Mouse (Mus musculus): Measurements from ENCODE around the gene Map1b. TPM values are rescaled to one million over a fixed set of nuclear protein-coding genes. Genes with fewer than 3 reads are reported as not detected.

Map1b gene
- total and polyA plus RNA-seq, 3 experiments = 2.1 to 14.6 (median 10.2) TPM

- H3K79me2 ChIP-seq (replicated peaks; ENCODE audit: control insufficient read depth, insufficient read depth, low read length) = no peaks in the 10 kb centered on the region
- intact Hi-C loops (cut with DNase I) = loop anchor here (5.0 kb wide), 1 partner anchor 42 kb away; no protein-coding TSS in a partner anchor
- no peaks in the 10 kb centered on the region; the same call in 1 of the 2 replicates for H3K36me3 ChIP-seq (ENCODE audit: control insufficient read depth, insufficient read depth, low read length)
- WGBS = 45% methylated on average over 4 of the region's 4 CpGs
- no peak for DNase-seq
- H3K4me1 ChIP-seq (ENCODE audit: control insufficient read depth, insufficient read depth, low read length) = peaks cover 3% of the 10 kb centered on the region; the same call in 1 of the 2 replicates
- H3K4me3 ChIP-seq = no peak overlapping the region
- no peaks in the 10 kb centered on the region for H3K27me3 ChIP-seq (ENCODE audit: control insufficient read depth, insufficient read depth, low read length)
- TF ChIP-seq EP300 (IDR thresholded peaks at IDR 0.05; ENCODE audit: insufficient read depth, low read depth, low read length) = no peak
- TF ChIP-seq CTCF (IDR thresholded peaks at IDR 0.05) = no peak
- TF ChIP-seq POLR2A (IDR thresholded peaks at IDR 0.05; ENCODE audit: insufficient read depth, low read depth, low read length) = no peak
- no peak overlapping the region for H3K9ac ChIP-seq (ENCODE audit: low read depth, low read length)
- H3K27ac ChIP-seq = no peak overlapping the region
Observed at GRCm38 (mm10) chr13:99459612-99460011, 56.7 kb downstream of the Map1b start.

- Histone ChIP-seq H3K9ac (ENCODE audit: low read depth, low read length) (no peak overlapping the region), H3K79me2 (replicated peaks; ENCODE audit: control insufficient read depth, insufficient read depth, low read length) (no peaks in the 10 kb centered on the region), H3K4me3 (no peak overlapping the region), H3K36me3 (ENCODE audit: control insufficient read depth, insufficient read depth, low read length) (no peaks in the 10 kb centered on the region; the same call in 1 of the 2 replicates), H3K4me1 (ENCODE audit: control insufficient read depth, insufficient read depth, low read length) (peaks cover 3% of the 10 kb centered on the region; the same call in 1 of the 2 replicates), H3K27me3 (ENCODE audit: control insufficient read depth, insufficient read depth, low read length) (no peaks in the 10 kb centered on the region), H3K27ac (no peak overlapping the region)
- intact Hi-C loops (cut with DNase I) = no loop called here
- no peak for DNase-seq
- 67% methylated on average over 12 of the region's 12 CpGs for WGBS
- TF ChIP-seq POLR2A (IDR thresholded peaks at IDR 0.05; ENCODE audit: insufficient read depth, low read depth, low read length) (no peak), EP300 (IDR thresholded peaks at IDR 0.05; ENCODE audit: insufficient read depth, low read depth, low read length) (no peak), CTCF (IDR thresholded peaks at IDR 0.05) (no peak)
Observed at GRCm38 (mm10) chr13:99458658-99459386, 57.5 kb downstream of the Map1b start.

- no peak for TF ChIP-seq CTCF (IDR thresholded peaks at IDR 0.05)
- TF ChIP-seq POLR2A (IDR thresholded peaks at IDR 0.05; ENCODE audit: insufficient read depth, low read depth, low read length) = no peak
- no peak for TF ChIP-seq EP300 (IDR thresholded peaks at IDR 0.05; ENCODE audit: insufficient read depth, low read depth, low read length)
- WGBS = 65% methylated on average over 7 of the region's 7 CpGs
- Histone ChIP-seq H3K79me2 (replicated peaks; ENCODE audit: control insufficient read depth, insufficient read depth, low read length) (no peaks in the 10 kb centered on the region), H3K9ac (ENCODE audit: low read depth, low read length) (no peak overlapping the region), H3K4me1 (ENCODE audit: control insufficient read depth, insufficient read depth, low read length) (peaks cover 6% of the 10 kb centered on the region), H3K27me3 (ENCODE audit: control insufficient read depth, insufficient read depth, low read length) (no peaks in the 10 kb centered on the region), H3K36me3 (ENCODE audit: control insufficient read depth, insufficient read depth, low read length) (no peaks in the 10 kb centered on the region; the same call in 1 of the 2 replicates), H3K4me3 (no peak overlapping the region), H3K27ac (no peak overlapping the region)
- DNase-seq = peak in 1 of 2 experiments; percentile 10
- intact Hi-C loops (cut with DNase I) = loop anchor here (5.0 kb wide), 1 partner anchor 32 kb away; no protein-coding TSS in a partner anchor
Observed at GRCm38 (mm10) chr13:99454977-99455376, 61.4 kb downstream of the Map1b start.

GRCm38 (mm10) chr13:99452444-99452843 is 63.9 kb downstream of the Map1b start:
- TF ChIP-seq EP300 (IDR thresholded peaks at IDR 0.05; ENCODE audit: insufficient read depth, low read depth, low read length) (no peak), CTCF (IDR thresholded peaks at IDR 0.05) (no peak), POLR2A (IDR thresholded peaks at IDR 0.05; ENCODE audit: insufficient read depth, low read depth, low read length) (no peak)
- no peaks in the 10 kb centered on the region for H3K79me2 ChIP-seq (replicated peaks; ENCODE audit: control insufficient read depth, insufficient read depth, low read length)
- H3K27me3 ChIP-seq (ENCODE audit: control insufficient read depth, insufficient read depth, low read length) = no peaks in the 10 kb centered on the region
- no peak overlapping the region for H3K9ac ChIP-seq (ENCODE audit: low read depth, low read length)
- peaks cover 5% of the 10 kb centered on the region for H3K4me1 ChIP-seq (ENCODE audit: control insufficient read depth, insufficient read depth, low read length)
- WGBS = 92% methylated on average over 3 of the region's 3 CpGs
- no peak overlapping the region for H3K27ac ChIP-seq
- intact Hi-C loops (cut with DNase I) = loop anchor here (5.0 kb wide), 1 partner anchor 35 kb away; no protein-coding TSS in a partner anchor
- no peaks in the 10 kb centered on the region; the same call in 1 of the 2 replicates for H3K36me3 ChIP-seq (ENCODE audit: control insufficient read depth, insufficient read depth, low read length)
- no peak overlapping the region for H3K4me3 ChIP-seq
- DNase-seq = no peak

GRCm38 (mm10) chr13:99451276-99451675 is 65.1 kb downstream of the Map1b start:
- no peak overlapping the region for H3K27ac ChIP-seq

GRCm38 (mm10) chr13:99450766-99451165 is 65.6 kb downstream of the Map1b start:
- TF ChIP-seq CTCF (IDR thresholded peaks at IDR 0.05) (no peak), EP300 (IDR thresholded peaks at IDR 0.05; ENCODE audit: insufficient read depth, low read depth, low read length) (no peak), POLR2A (IDR thresholded peaks at IDR 0.05; ENCODE audit: insufficient read depth, low read depth, low read length) (no peak)
- no peaks in the 10 kb centered on the region for H3K27me3 ChIP-seq (ENCODE audit: control insufficient read depth, insufficient read depth, low read length)
- H3K4me1 ChIP-seq (ENCODE audit: control insufficient read depth, insufficient read depth, low read length) = peaks cover 5% of the 10 kb centered on the region
- 35% methylated on average over 7 of the region's 7 CpGs for WGBS
- intact Hi-C loops (cut with DNase I) = loop anchor here (5.0 kb wide), 1 partner anchor 37 kb away; no protein-coding TSS in a partner anchor
- DNase-seq = peak; percentile 37 to 52
- no peak overlapping the region for H3K4me3 ChIP-seq
- no peak overlapping the region for H3K9ac ChIP-seq (ENCODE audit: low read depth, low read length)
- H3K79me2 ChIP-seq (replicated peaks; ENCODE audit: control insufficient read depth, insufficient read depth, low read length) = no peaks in the 10 kb centered on the region
- no peaks in the 10 kb centered on the region; the same call in 1 of the 2 replicates for H3K36me3 ChIP-seq (ENCODE audit: control insufficient read depth, insufficient read depth, low read length)
- no peak overlapping the region for H3K27ac ChIP-seq

More at GRCm38 (mm10) chr13:99451276-99451675, 65.1 kb downstream of the Map1b start:
- H3K4me3 ChIP-seq = no peak overlapping the region
- peaks cover 5% of the 10 kb centered on the region for H3K4me1 ChIP-seq (ENCODE audit: control insufficient read depth, insufficient read depth, low read length)
- no peaks in the 10 kb centered on the region for H3K27me3 ChIP-seq (ENCODE audit: control insufficient read depth, insufficient read depth, low read length)
- no peaks in the 10 kb centered on the region for H3K79me2 ChIP-seq (replicated peaks; ENCODE audit: control insufficient read depth, insufficient read depth, low read length)
- DNase-seq = peak in 1 of 2 experiments; percentile 10
- H3K9ac ChIP-seq (ENCODE audit: low read depth, low read length) = no peak overlapping the region
- no peak for TF ChIP-seq POLR2A (IDR thresholded peaks at IDR 0.05; ENCODE audit: insufficient read depth, low read depth, low read length)
- TF ChIP-seq CTCF (IDR thresholded peaks at IDR 0.05) = no peak
- TF ChIP-seq EP300 (IDR thresholded peaks at IDR 0.05; ENCODE audit: insufficient read depth, low read depth, low read length) = no peak
- H3K36me3 ChIP-seq (ENCODE audit: control insufficient read depth, insufficient read depth, low read length) = no peaks in the 10 kb centered on the region; the same call in 1 of the 2 replicates
- intact Hi-C loops (cut with DNase I) = loop anchor here (5.0 kb wide), 1 partner anchor 36 kb away; no protein-coding TSS in a partner anchor
- WGBS = 67% methylated on average over 5 of the region's 5 CpGs

Data from heart, adult 2 months (tissue).